Mouse (Mus musculus) myocyte (in vitro differentiated cells): ENCODE measurements at regions not wholly inside any gene's neighbourhood (a gene's known extent, or its start where the extent isn't known, plus 50 kb on each side); places are given as distances from the start of the nearest gene placed in this dataset.

Source experiments
- H3K27me3 ChIP-seq: one replicate; pipeline ENCODE4 v1.6.1; 2011; ENCODE audit not compliant: control insufficient read depth, insufficient read depth, insufficient read length
- H3K36me3 ChIP-seq: one replicate; pipeline ENCODE4 v1.6.1; 2011; ENCODE audit not compliant: control insufficient read depth, insufficient read depth
- H3K4me2 ChIP-seq: one replicate; pipeline ENCODE4 v1.6.1; 2011; ENCODE audit warnings: low read depth, control low read depth
- H3K4me3 ChIP-seq: one replicate; pipeline ENCODE4 v1.5.1; 2011; ENCODE audit warnings: mild to moderate bottlenecking, control low read depth, moderate library complexity
- H3K79me2 ChIP-seq: one replicate; pipeline ENCODE4 v1.6.1; 2011; ENCODE audit not compliant: control insufficient read depth, insufficient read depth
- H3ac ChIP-seq: one replicate; pipeline ENCODE4 v1.6.1; 2011; ENCODE audit not compliant: control insufficient read depth, insufficient read length
- CEBPB ChIP-seq: IDR thresholded peaks from 2 replicates; pipeline ENCODE4 v1.6.1; 2011; ENCODE audit warnings: mild to moderate bottlenecking, moderate library complexity; ENCODE audit not compliant: poor library complexity, insufficient read depth, severe bottlenecking
- E2F4 ChIP-seq: IDR thresholded peaks from one replicate; pipeline ENCODE4 v1.6.1; 2011; ENCODE audit warnings: mild to moderate bottlenecking, control low read depth, moderate library complexity; ENCODE audit not compliant: insufficient read depth
- MAX ChIP-seq: IDR thresholded peaks from one replicate; pipeline ENCODE4 v1.6.1; 2011; ENCODE audit warnings: low read depth, mild to moderate bottlenecking, control low read depth
- MYOD1 ChIP-seq, 3 experiments: IDR thresholded peaks; one replicate each; pipeline ENCODE4 v1.6.1; 2011; ENCODE audit warnings: control low read depth in 2 of 3, low read depth in 2 of 3, mild to moderate bottlenecking in 2 of 3, moderate library complexity in 1 of 3; ENCODE audit not compliant: insufficient read length in 2 of 3, control insufficient read depth in 1 of 3
- MYOG ChIP-seq, 3 experiments: IDR thresholded peaks; one replicate each; pipeline ENCODE4 v1.6.1; 2011; ENCODE audit warnings: control low read depth in 2 of 3, low read depth in 2 of 3, mild to moderate bottlenecking in 2 of 3; ENCODE audit not compliant: insufficient read length in 2 of 3, control insufficient read depth in 1 of 3, insufficient read depth in 1 of 3
- POLR2A ChIP-seq: IDR thresholded peaks from one replicate; pipeline ENCODE4 v1.6.1; 2011; ENCODE audit warnings: low read depth, mild to moderate bottlenecking, control low read depth, moderate library complexity; ENCODE audit not compliant: insufficient read length
- POLR2AphosphoS2 ChIP-seq: IDR thresholded peaks from one replicate; pipeline ENCODE4 v1.6.1; 2011; ENCODE audit warnings: low read depth, control low read depth; ENCODE audit not compliant: insufficient read length
- REST ChIP-seq: IDR thresholded peaks from one replicate; pipeline ENCODE4 v1.6.1; 2011; ENCODE audit warnings: mild to moderate bottlenecking, control low read depth, moderate library complexity; ENCODE audit not compliant: insufficient read depth, insufficient read length
- SRF ChIP-seq: IDR thresholded peaks from one replicate; pipeline ENCODE4 v1.6.1; 2011; ENCODE audit warnings: low read depth; ENCODE audit not compliant: control insufficient read depth, insufficient read length
- TCF12 ChIP-seq: IDR thresholded peaks from one replicate; pipeline ENCODE4 v1.6.1; 2011; ENCODE audit warnings: mild to moderate bottlenecking, control low read depth; ENCODE audit not compliant: poor library complexity, insufficient read depth, severe bottlenecking
- TCF3 ChIP-seq: IDR thresholded peaks from one replicate; pipeline ENCODE4 v1.6.1; 2011; ENCODE audit warnings: low read depth, control low read depth; ENCODE audit not compliant: insufficient read length
- USF1 ChIP-seq: IDR thresholded peaks from one replicate; pipeline ENCODE4 v1.6.1; 2011; ENCODE audit warnings: low read depth, mild to moderate bottlenecking, control low read depth, moderate library complexity

DNA sequence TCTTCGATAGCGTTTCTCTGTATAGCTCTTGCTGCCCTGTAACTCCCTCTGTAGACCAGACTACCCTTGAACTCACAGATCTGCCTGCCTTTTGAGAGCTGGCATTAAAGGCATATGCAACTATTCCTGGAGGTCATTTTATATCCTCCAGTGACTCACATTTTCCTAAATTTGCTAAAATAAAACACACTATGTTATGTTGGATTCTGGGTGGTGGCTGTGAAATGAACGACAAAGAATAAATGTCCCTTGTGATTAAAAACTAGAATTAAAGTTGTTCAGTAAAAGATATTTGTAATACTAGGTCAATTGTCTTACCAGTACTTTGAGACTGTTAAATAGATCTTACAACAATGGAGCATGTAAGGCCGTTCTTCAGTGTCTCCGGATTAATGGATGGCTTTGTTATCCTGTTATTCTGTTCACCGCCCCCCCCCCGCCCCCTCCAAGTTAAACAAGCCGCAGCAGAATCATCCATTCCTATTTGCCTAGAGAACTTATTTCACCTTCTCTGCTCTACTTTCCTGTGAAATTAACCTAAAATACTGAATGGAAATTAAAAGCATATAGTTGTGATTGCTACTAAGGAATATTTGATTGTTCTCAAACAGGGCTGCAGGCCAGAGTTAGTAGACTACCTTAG is 240.4 kb downstream of the Mef2c start:
- no peaks in the 10 kb centered on the region for H3K36me3 ChIP-seq
- H3K79me2 ChIP-seq = no peaks in the 10 kb centered on the region
- H3K4me2 ChIP-seq = no peak overlapping the region
- H3ac ChIP-seq = no peak overlapping the region
- H3K4me3 ChIP-seq = no peak overlapping the region
- H3K27me3 ChIP-seq = peaks cover 5% of the 10 kb centered on the region
- TF ChIP-seq POLR2A (no peak), POLR2AphosphoS2 (no peak), MYOD1 (IDR thresholded peaks at IDR 0.05; ENCODE audit: control insufficient read depth in 1 of 3, insufficient read length in 2 of 3, low read depth in 2 of 3) (no peak), CEBPB (no peak), TCF12 (no peak), MAX (no peak), E2F4 (no peak), REST (no peak), SRF (no peak), USF1 (no peak), TCF3 (no peak), MYOG (IDR thresholded peaks at IDR 0.05; ENCODE audit: control insufficient read depth in 1 of 3, insufficient read depth in 1 of 3, insufficient read length in 2 of 3, low read depth in 2 of 3) (no peak)

DNA sequence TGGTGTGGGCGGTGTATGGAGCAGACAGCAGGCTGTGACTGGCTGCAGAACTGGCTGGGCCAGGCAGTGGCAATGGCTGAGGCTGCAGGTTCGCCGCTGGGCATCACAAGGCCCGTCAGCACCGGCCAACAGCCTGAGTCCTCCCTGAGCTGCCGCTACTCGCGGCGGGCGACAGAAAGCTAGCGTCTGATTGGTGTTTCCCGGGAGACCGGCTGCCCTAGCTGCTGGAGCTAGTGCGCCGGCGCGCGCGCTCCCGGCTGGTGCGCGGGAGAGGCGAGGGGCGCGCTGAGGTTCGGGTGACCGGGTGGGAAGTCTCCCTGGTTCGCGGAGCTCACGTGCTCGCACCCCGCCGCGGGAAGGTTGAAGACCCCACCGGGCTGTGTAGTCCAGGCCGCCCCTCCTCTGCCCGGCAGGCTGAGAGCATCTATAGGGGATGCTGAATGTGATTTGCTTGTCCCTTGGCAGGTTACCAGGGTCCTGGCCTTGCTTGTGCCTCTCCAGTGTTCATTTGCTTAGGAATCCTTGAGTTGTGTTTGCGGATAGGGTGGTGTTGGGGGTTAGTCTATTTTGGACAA is 241.2 kb downstream of the Mef2c start:
- TF ChIP-seq E2F4 = no peak
- TF ChIP-seq SRF = no peak
- peaks cover 5% of the 10 kb centered on the region for H3K27me3 ChIP-seq
- no peaks in the 10 kb centered on the region for H3K36me3 ChIP-seq
- peak overlapping the region; percentile 30 for H3K4me2 ChIP-seq
- H3ac ChIP-seq = no peak overlapping the region
- no peak overlapping the region for H3K4me3 ChIP-seq
- no peaks in the 10 kb centered on the region for H3K79me2 ChIP-seq

DNA sequence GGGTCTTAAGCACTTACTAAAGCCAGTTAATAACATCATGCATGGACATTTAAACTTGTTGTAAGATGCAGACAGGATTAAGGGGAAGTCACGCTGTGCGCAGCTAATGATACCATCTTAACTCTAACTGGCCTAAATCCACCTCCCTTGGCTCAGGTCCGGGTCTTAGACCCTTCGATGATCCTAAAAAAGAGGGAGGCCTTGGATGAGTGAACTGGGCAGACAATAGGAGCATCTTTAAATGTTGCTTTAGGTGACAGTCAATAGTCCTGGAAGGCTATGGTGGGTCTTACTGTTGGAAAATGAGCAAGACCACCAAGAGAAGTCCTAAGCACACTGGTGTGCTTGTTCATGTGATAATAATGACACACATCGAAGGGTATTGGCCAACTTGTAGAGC is 242.1 kb downstream of the Mef2c start:
- TF ChIP-seq USF1 (no peak), POLR2AphosphoS2 (no peak)
- Histone ChIP-seq H3K4me3 (no peak overlapping the region), H3K27me3 (peaks cover 5% of the 10 kb centered on the region), H3K36me3 (no peaks in the 10 kb centered on the region), H3ac (no peak overlapping the region), H3K4me2 (no peak overlapping the region), H3K79me2 (no peaks in the 10 kb centered on the region)

DNA sequence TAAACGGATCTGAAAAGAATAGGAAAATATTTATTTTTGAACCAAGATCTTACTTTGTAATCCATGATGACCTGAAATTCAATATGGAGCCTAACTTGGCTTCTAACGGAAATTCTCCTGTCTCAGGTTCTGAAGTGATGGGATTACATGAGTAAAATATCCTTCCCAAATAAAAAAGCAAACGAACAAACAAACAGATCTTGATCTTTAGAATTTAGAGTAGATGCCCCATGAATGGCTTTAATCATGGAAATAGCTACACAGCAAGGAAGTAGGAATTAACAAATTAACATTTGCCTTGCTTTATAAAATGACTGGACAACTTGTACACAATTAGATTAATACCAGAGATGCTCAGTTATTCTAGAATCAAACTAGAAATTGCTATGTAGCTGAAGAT is 243.8 kb downstream of the Mef2c start:
- H3K4me3 ChIP-seq = no peak overlapping the region
- H3K79me2 ChIP-seq = no peaks in the 10 kb centered on the region
- no peak overlapping the region for H3ac ChIP-seq
- H3K36me3 ChIP-seq = no peaks in the 10 kb centered on the region
- no peak overlapping the region for H3K4me2 ChIP-seq
- TF ChIP-seq POLR2AphosphoS2 (no peak), E2F4 (no peak), POLR2A (no peak), CEBPB (no peak), MAX (no peak), MYOG (IDR thresholded peaks at IDR 0.05; ENCODE audit: control insufficient read depth in 1 of 3, insufficient read depth in 1 of 3, insufficient read length in 2 of 3, low read depth in 2 of 3) (no peak), REST (no peak), TCF3 (no peak), TCF12 (no peak), SRF (no peak), USF1 (no peak), MYOD1 (IDR thresholded peaks at IDR 0.05; ENCODE audit: control insufficient read depth in 1 of 3, insufficient read length in 2 of 3, low read depth in 2 of 3) (no peak)
- peaks cover 5% of the 10 kb centered on the region for H3K27me3 ChIP-seq

DNA sequence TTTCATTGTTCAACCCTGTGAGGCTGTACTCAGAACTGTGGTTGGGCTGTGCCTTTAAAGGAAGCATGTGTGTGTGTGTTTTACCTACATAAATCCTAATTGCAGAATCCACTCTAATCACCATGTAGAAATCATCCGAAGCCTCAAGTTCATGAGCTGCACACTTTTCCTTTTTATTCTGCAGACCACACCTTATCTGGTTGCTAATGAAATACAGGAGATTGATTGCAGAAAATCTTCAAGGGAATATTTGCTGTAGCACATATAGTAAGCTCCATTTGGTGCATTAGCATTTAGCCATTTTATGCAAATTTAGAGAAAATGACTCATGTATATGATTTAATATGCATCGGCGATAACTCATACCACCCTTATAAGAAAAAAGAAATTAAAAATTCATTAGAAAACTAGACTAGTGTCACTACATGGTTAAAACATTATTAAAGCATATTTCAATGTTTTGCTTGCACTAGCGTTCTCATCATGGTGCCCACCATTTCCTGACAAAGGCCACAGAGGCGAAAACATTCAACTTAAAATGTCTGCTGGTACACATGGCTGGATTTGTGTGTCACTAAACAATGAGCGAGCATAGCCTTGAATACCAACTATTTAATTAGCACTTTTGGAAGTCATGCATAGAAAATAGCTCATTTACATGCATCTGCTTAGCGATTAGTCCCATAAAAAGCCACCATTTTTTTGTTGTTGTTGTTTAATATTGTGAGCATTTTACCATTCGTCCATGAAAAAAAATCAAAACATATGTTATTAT is 245.7 kb downstream of the Mef2c start:
- Histone ChIP-seq H3ac (no peak overlapping the region), H3K4me2 (no peak overlapping the region), H3K36me3 (no peaks in the 10 kb centered on the region), H3K79me2 (no peaks in the 10 kb centered on the region), H3K4me3 (no peak overlapping the region), H3K27me3 (peaks cover 5% of the 10 kb centered on the region)
- TF ChIP-seq MYOG (IDR thresholded peaks at IDR 0.05; ENCODE audit: control insufficient read depth in 1 of 3, insufficient read depth in 1 of 3, insufficient read length in 2 of 3, low read depth in 2 of 3) (no peak), POLR2AphosphoS2 (no peak), MAX (no peak), MYOD1 (IDR thresholded peaks at IDR 0.05; ENCODE audit: control insufficient read depth in 1 of 3, insufficient read length in 2 of 3, low read depth in 2 of 3) (no peak), CEBPB (no peak), TCF12 (no peak), TCF3 (no peak), POLR2A (no peak), USF1 (no peak), REST (no peak), SRF (no peak), E2F4 (no peak)
